Mouse (Mus musculus): ENCODE measurements at regions not wholly inside any gene's neighbourhood (a gene's known extent, or its start where the extent isn't known, plus 50 kb on each side); places are given as distances from the start of the nearest gene placed in this dataset.

DNA sequence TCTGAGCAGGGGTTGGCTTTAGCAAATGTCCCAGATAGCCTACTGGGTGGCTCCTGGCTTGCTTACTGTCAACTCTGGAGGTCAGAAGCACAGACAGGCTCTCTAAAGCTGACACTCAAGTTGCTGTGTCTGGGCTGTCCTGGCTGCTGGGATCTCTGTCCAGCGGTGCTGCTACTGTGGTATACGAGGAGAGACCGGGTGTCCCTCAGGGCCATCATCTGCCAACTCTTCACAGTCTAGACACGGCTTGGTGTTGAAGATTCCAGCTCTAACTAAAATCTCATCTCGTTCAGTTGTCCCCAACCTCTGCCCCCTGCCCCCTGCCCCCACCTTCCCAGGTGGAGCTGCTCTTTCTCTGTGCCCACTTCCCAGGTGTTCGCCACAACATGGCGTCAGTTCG, 577.1 kb upstream of the Gm19410 start:
- DNase-seq: no peak

DNA sequence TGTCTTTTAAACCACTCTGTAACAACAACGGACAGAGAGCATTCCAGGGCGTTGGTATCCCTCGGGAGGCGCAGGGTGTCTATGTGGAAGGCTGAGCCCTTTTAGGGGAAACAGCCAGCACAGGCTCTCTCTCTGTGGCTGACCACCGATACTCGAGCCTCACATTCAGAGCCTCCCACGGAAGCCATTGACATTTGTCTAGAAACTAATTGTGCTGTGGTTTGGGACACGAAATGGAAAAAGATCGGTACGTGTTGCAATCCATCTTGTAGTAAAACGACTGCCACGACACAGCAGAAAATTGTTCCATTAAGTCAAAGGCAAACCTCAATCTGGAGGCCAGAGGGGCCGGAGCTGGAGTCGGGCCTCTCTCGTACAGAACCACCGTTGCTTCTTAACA, 575.9 kb upstream of the Gm19410 start:
- no peak for DNase-seq

DNA sequence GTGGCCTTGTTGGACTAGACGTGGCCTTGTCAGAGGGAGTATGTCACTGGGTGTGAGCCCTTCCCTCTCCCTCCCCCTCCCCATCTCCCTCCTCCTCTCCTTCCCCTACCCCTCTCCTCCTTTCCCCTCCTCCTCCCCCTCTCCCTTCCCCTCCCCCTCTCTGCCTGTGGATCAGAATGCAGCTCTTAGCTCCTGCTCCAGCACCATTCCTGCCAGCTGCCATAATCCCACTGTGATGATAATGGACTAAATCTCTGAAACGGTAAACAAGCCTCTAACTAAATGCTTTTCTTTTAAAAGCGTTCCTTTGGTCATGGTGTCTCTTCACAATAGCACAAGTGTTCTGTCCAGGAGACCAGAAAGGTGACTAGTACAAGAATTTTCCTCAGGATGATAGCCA, 573.1 kb upstream of the Gm19410 start:
- no peak for DNase-seq

DNA sequence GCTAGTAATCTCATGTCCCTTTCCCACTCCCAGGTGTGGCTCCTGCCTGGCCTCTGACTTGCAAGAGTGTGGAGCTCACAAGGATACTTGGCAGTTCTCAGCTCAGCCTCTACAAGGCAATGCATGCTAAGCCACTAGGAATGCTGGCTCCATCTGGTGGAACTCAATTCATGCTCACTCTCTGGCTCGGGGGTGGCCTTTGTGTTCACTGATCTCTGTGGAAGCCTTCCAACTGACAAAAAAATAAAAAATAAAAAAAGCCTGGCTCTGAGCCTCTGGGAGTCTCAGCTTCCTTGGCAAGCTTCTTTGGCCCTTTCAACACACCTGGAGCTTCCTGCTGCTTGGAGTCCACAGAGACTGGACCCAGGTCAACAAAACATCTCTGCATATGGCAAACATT, 571.8 kb upstream of the Gm19410 start:
- peak in 1 of 2 experiments; percentile 9 for DNase-seq

DNA sequence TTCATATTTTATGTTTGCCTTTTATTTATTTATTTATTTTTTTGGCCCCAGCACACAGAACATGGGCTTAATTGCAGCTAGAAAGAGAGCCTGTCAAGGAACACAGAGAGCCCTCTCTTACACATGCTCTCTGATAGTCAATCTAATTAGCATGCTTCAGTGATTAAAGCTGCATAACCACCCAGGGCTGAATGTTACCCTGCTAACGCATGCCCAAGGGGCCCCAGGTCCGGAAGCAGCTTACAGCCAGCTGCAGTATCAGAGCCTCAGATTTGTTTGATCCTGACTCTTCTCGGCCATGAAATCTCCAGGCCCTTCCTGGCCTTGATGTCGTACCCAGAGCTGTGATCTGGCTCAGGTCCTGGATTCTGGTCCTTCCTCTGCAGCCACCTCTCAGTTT, 569.4 kb upstream of the Gm19410 start:
- peak in 1 of 2 experiments; percentile 20 for DNase-seq

DNA sequence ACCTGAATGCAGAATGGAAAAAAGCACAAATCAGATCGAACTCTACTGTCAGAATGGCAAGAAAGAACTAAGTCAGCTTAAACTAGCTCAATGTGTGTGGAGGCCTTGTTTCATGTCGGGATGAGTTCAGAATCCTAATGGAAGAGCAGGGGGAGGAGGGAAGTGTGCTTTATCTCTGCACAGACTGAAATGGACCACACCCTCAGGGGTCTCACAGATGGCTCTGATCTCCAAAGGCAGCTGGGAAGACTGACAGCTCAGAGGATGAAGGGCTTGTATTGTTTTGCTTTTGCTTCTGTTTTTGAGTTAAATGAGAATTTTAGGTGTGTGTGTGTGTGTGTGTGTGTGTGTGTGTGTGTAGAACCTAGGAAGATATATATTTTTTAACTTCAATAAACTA, 566.8 kb upstream of the Gm19410 start:
- DNase-seq: no peak

DNA sequence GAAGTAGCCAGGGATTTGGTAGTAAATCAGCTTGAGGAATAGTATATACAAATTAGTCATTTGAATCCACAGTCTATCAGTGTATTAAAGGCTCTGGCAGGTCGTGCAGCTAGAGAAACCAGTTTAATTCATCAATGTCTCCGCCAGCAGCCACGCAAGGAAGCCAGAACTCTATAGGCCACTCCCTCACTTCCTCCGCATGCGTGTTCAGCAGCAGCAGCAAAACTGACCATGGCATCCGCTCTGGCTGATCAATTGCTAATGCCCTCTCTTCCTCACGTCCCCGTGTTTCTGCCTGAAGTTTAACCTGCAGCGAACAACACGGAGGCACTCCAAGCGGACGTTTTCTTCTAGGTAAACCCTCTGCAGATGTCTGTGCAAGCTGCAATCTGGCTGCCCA, 564.2 kb upstream of the Gm19410 start:
- peak in 1 of 2 experiments; percentile 20 for DNase-seq

DNA sequence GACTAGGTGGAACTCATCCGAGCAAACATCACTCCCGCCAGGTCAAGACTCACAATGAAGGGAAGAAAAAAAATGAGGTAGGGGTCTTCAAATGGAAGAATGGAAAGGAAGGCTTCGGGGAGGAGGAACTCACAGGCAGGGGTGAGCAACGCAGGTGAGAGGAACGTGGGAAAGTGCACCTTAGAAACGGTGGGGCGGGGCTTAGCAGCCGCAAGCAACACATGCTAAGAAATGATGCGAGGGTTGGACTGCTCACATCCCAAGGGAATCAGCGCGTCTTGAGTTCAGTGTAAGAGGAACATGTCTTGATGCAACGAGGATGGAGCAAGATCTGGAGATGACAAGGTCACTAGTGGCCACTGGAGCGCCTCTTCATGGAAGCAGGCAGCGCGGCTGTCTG, 560.6 kb upstream of the Gm19410 start:
- peak in 1 of 2 experiments; percentile 15 for DNase-seq

DNA sequence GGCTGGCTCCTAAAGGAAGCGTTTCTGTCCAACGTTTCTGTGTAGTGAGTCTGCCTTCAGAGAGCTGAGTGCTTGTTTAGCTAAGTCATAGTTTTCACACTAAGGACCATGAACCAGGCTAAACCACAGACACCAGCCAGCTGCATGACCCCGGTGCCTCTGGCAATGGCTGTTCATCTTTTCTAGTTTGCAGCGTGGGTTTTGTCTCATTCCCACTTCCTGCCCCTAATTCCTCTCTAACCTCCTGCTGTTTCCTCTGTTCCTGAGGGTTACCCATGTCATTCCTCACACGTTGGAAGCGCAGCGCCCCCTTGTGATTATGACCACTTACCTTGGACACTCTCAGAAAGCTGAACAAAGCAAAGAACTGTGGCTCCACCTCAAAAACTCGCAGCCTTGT, 560.1 kb upstream of the Gm19410 start:
- peak; percentile 72 to 79 for DNase-seq

DNA sequence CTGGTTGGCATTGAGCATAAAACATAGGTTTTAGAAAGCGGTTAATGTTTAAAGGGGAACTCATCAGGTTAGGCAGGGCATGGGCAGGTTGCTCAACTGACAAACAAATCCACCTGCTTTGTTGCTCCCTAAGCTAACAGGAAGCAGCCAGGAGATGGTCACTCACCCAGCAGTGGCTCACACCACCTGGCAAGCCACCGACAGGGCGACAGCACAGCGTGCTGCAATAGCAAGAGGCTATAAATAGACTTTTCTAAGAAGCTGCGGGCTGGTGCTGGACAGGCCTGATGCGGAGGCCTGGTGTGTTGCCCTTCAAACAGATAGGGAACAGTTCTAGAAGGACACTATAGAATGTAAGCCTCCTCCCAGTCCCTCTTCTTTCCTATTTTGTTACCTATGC, 559.3 kb upstream of the Gm19410 start:
- peak; percentile 36 to 48 for DNase-seq

DNA sequence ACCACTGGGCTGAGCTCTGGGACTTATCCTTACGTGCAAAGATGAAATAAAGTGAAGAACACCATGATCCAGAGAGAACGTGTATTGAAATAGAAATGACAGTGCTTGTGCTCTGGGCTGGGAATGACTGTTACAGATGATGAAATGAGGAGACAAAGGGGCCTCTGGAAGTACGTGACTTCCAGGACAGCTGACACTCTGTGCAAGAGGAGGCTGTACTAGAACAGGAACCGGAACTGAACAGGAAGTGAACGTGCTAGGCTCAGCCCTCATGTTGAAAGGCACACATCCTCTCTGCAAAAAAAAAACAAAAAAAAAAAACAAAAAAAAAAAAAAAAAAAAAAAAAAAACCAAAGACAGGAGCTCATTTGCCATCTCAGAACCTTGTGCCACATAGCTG, 557.2 kb upstream of the Gm19410 start:
- DNase-seq: no peak

DNA sequence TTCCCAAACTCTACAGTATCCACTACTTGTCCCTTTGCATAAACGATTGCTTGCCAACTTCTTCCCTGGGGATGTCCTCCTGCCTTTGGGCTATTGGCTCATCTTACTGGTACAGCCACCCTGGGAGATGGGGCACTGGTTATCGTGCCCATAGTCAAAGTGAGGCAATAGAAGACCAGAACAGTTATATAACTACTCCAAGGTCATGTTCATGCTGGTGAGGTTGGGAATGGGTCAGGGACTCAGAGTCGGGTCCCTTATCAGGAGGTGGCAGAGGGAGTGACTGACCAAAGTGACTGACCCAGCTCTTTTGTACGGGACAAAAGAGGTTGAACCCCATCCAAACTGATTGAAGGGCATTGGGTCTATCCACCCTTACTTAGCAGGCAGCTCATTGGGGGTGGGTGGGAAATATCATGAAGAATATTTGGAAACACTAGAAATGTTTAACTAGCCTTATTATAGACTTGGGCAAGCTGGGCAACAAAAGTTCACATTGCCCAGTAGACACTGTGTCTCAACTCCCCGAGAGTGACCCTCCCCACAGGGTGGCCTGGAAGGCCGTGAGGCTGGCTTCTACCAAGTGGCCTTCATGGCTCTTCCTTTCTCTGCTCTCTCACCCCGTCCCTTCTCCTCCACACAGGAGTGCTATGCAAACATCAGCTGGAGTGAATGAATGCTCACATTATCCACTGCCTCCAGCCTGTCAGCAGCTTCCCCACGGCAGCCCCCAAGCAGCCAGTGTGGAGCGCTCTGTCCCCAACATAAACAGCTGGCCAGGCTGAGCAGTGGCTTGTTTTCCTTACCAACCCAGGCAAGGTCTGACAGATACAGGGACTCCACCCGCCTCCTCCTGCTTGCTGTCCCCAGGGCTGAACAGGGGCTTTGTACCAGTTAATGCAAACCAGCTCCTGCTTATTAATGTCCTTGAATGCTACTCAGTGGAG, 553.8 kb upstream of the Gm19410 start:
- peak; percentile 39 to 60 for DNase-seq

DNA sequence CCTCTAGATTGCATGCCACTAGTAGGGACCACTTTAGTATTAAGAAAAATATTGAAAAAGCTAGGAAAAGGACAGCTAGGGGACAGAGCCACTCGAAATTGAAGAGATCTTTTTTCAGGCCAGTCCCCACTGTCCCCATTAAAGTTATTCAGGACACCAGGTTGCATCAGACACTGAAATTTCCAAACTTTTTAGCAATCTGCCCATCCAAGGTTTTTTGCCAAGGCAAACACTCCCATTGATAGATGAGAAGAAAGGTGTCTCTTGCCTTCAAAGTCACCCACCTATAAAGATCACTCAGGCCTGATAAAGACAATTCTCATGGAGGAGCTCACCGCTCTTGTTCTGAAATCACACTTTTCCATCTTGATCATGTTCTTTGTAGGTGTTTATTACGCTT, 552.1 kb upstream of the Gm19410 start:
- no peak for DNase-seq

DNA sequence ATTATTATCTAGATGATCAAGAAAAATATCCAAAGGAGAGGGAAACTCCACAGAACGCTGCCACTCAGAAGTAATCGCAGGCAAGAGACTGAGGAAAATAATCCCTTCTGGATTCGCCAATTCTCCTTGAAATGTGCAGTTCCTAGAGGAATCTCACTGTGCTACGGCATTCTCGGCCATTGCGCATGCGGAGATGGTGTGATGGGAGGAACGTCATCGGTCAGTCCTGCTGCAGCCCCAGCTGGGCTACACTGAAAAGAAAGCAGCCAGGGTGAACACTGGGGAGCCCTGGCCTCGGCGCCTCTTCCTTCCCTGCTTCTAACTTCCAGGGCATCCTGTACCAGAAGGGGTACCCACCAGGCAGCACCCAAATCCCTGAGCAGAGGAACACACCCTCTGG, 548.0 kb upstream of the Gm19410 start:
- no peak for DNase-seq

DNA sequence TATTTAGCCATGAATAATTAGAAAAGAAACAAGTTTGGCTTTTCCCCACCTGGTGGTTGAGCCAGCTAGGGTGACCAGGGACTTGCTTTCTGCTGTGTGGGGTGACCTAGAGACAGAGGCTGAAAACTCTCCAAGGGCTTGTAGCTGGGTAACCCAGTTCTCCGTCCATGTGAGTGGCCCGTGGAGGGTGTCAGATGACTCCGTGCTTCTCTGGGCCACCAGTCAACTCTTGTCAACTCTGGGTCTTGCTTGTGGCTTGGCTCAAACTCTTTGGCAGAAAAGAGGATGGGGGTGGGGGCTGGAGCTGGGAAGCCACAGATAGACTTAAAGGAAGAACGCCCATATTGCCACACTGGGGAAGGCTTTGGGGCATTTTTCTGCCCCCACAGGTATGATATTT, 547.3 kb upstream of the Gm19410 start:
- DNase-seq: peak; percentile 56 to 59

DNA sequence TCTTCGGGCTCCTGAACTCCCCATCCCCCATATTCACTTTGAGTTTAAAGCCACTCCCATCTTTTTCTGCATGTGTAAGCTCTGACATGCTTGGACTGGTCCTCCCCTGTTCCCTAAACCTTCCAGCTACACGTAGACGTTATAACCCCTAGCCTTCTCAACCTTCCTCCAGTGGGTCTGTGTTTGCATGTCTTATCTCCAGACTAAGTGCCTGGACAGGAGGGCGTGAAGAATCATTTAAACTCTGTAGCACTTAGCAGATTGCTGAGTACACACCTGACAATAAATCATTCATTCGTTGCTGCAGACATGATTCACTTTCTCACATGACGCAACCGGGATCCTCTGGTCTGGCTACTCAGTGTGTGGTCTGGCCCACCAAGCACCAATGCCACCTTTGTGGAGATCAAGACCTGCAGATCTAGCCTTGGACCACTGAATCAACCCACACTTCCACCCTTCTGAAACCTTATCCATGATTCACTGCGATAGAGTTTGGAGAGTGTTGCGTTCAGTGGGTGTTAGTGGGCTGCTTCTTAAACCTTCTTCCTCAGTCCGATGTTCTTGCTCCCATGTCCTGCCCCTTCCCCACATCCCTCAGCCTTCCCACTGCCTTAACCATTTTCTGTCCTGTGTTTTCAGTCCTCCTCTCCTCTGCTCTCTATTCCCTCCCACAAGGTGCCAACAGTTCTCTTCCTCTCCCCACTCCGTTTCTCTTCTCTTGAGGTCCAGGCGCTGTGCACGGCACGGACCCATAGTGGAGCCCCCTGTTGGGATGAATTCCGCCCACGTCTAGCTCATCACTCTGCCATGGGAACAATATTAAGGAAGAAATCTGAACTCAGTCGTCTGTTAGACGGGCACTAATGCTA, 541.3 kb upstream of the Gm19410 start:
- no peak for DNase-seq

DNA sequence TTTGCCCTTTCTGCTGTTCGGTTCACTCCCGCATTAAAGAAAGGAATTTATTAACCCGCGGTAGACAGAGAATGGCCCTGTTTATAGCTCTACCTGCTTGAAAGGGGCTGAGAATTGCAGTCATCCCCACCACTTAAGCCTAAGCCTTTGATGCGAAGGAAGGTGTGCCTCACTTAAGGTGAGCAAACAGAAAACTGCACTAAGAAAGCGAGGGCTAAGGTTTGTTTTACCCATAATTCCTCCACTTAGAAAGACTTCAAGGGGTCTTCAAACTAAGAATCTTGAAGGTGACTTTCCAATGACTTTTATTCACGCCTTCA, 540.7 kb upstream of the Gm19410 start:
- DNase-seq: no peak

DNA sequence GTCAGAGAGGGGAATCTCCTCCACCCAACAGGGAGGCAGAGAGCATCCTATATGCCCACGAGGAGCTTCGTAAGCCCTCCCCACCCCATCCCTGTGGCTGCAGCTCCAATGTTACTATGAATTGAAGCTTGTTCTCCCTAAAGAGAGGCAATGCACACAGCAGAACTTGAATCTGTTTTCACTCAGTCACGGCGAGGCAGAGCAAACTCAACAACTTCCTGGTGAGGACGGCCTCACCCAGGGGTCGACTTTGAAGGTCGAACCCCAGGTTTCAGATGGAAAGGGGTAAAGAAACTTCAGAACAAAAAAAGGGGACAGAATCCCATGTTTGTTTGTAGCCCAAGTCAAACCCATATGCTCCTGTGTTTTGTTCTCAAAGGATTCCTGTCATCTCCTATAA, 538.5 kb upstream of the Gm19410 start:
- DNase-seq: no peak

DNA sequence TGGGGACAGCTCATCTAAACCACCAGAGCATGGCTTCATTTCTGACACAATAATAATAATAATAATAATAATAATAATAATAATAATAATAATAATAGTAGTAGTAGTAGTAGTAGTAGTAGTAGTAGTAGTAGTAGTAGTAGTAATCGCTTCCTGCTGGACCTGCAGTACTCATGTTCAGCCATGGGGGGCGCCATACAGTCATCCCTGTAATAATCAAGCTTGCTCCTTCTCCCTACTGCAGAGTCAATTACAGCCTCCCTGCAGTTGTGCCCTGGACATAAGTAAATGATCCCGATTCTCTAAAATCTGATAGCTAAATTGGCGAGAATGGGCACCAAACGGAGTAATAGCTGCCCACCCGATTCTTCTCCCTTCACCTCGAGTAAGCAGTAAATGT, 537.1 kb upstream of the Gm19410 start:
- DNase-seq: no peak

DNA sequence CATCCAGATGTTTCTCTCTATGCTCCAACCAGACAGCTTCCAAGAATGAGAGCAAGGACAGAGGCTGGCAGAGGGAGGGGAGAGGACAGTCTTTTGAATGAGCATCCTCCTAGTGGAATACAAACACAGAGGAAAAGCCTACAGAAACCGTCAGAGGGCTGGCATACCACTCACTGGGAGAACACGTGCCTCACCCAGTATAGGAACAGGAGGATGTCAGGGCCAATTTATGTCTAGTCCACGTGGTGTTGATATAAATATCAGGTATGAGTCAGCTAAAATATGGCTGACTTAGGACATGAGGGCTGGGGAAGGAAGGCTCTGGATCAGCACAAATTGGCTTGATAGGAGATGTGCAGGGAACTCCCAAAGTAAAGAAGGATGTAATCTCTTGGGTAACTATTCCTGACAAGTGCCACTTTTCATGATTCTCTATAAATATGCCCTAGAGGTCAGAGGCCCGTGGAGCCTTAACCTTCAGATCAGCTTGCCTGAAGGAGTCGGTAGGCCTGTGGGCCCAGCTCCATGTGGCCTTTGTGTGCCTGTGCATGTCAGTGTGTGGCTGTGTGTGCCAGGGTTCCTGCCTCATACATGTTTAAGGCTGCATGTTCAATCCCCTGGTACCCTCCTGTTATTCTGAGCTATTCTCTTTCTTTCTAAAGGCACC, 531.9 kb upstream of the Gm19410 start:
- DNase-seq: no peak

DNA sequence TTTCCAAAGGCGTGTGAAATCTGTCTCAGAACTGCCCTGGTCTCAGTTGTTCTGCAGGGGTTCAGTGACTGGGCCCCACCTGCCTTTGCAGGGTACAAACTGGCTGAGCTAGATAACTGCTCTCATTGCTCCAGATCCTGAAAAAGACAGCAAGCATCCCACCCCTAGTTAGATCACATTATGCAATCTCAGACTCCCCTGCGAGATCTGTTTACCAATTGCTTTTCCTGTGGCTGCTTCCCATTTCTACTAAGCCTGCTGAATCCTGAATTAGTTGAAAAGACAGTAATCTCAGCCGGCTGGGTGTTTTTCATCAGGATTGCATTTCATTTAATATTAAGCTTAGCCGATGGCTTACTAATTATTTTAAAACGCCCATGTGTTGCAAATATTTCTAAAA, 531.2 kb upstream of the Gm19410 start:
- no peak for DNase-seq

DNA sequence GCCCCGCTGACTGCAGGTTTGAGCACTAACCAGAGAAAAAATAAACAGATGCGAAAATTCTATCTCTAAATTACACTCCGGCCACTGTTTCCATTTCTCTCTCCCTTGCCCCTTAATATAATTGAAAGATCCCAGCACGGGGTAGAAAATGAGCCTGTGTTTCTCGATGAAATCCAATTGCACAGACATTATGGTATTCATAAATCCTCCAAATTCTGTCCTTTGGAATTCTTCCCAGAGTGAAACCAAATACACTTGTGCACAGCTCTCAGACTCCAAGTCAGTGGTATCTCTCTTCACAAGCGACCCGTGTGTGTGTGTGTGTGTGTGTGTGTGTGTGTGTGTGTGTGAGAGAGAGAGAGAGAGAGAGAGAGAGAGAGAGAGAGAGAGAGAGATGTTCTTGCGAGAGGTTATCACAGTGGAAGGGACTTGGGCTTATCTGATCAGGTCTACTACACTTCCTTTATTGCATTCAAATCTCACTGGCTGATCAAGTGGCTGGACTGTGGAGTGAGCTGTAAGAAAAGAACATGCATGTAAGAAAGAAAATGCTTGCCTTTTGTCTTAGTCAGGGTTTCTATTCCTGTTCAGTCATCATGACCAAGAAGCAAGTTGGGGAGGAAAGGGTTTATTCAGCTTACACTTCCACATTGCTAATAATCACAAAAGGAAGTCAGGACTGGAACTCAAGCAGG, 529.6 kb upstream of the Gm19410 start:
- DNase-seq: no peak
